Mouse (Mus musculus): ENCODE data around the gene Hes3.
A peak's percentile ranks its signal among the peaks of the same experiment; 100 is the strongest.

- no peak for TF ChIP-seq POLR2A (IDR thresholded peaks at IDR 0.05; ENCODE audit: borderline replicate concordance, control insufficient read depth, low read depth, low read length)
- TF ChIP-seq CTCF (IDR thresholded peaks at IDR 0.05; ENCODE audit: control insufficient read depth, insufficient read depth, low read length): peak; percentile 58
Measured at GRCm38 (mm10) chr4:152328691-152329090, 37.2 kb upstream of the Hes3 start.

All from bone marrow, adult 2 months (tissue).